Mouse (Mus musculus) ES-E14 (cell line): ENCODE data around the gene Nrl. TPM values are rescaled to one million over a fixed set of nuclear protein-coding genes. Genes with fewer than 3 reads are reported as not detected.

Experiments used
- DNase-seq: peaks from one replicate; pipeline ENCODE4 v3.0.0-alpha.2; 2013; ENCODE audit warnings: low read depth, low spot score
- H3K27ac ChIP-seq: 2 replicates; pipeline ENCODE4 v1.5.1; 2012; ENCODE audit warnings: low read depth, mild to moderate bottlenecking, low read length, moderate library complexity, mixed read lengths; ENCODE audit not compliant: poor library complexity, insufficient read depth, severe bottlenecking
- H3K36me3 ChIP-seq: 2 replicates; pipeline ENCODE4 v1.6.1; 2012; ENCODE audit warnings: mild to moderate bottlenecking, low read length, moderate library complexity, mixed read lengths; ENCODE audit not compliant: control insufficient read depth, poor library complexity, insufficient read depth, severe bottlenecking
- H3K4me1 ChIP-seq, 2 experiments: fragments of 150-350 bp in 1 of 2; sonication (generic) in 1 of 2; 2 replicates each; pipeline ENCODE4 v1.6.1; 2012; ENCODE audit warnings: low read length in 2 of 2, mild to moderate bottlenecking in 1 of 2, mixed read lengths in 1 of 2; ENCODE audit not compliant: control insufficient read depth in 2 of 2, insufficient read depth in 2 of 2, poor library complexity in 1 of 2
- H3K4me3 ChIP-seq, 2 experiments: fragments of 150-350 bp in 1 of 2; sonication (generic) in 1 of 2; 2 replicates each; pipeline ENCODE4 v1.5.1; 2012; ENCODE audit warnings: low read length in 2 of 2, low read depth in 1 of 2, mild to moderate bottlenecking in 1 of 2, mixed read lengths in 1 of 2; ENCODE audit not compliant: insufficient read depth in 1 of 2, poor library complexity in 1 of 2, severe bottlenecking in 1 of 2
- H3K9ac ChIP-seq: 2 replicates; pipeline ENCODE4 v1.6.1; 2012; ENCODE audit warnings: low read depth, mild to moderate bottlenecking, low read length, mixed read lengths; ENCODE audit not compliant: poor library complexity, insufficient read depth, severe bottlenecking
- H3K9me3 ChIP-seq: fragments of 150-350 bp; sonication (generic); 2 replicates; pipeline ENCODE4 v1.6.1; 2012; ENCODE audit warnings: low read depth, mild to moderate bottlenecking, low read length; ENCODE audit not compliant: control insufficient read depth, insufficient read depth
- CHD2 ChIP-seq: IDR thresholded peaks from 2 replicates; pipeline ENCODE4 v1.6.1; 2014; ENCODE audit warnings: mild to moderate bottlenecking, low read depth, low read length, inconsistent platforms
- HCFC1 ChIP-seq: IDR thresholded peaks from 2 replicates; pipeline ENCODE4 v1.6.1; 2012; ENCODE audit warnings: low read length, inconsistent platforms, borderline replicate concordance; ENCODE audit not compliant: insufficient read depth
- MAFK ChIP-seq: IDR thresholded peaks from 2 replicates; pipeline ENCODE4 v1.6.1; 2014; ENCODE audit warnings: mild to moderate bottlenecking, low read depth, low read length, inconsistent platforms; ENCODE audit not compliant: insufficient read depth
- ZC3H11A ChIP-seq: IDR thresholded peaks from 2 replicates; pipeline ENCODE4 v1.6.1; 2012; ENCODE audit warnings: low read depth, mild to moderate bottlenecking, inconsistent platforms, low read length, borderline replicate concordance
- ZNF384 ChIP-seq: IDR thresholded peaks from 2 replicates; pipeline ENCODE4 v1.6.1; 2012; ENCODE audit warnings: low read depth, low read length, inconsistent platforms
- in situ Hi-C, 2 experiments: fragments of 600-800 bp; cut with MboI; formaldehyde crosslinking; loops; one replicate each; pipeline ENCODE4 v1.15.1; 2025; ENCODE audit warnings: low sequenced_read_pairs in 2 of 2, inconsistent platforms in 1 of 2; ENCODE audit not compliant: unreplicated experiment in 2 of 2
- total RNA-seq: library from RNA; depleted of rRNA; stranded (reverse); fragments of 300-350 nt; gene quantifications from 2 replicates; pipeline ENCODE4 v1.2.3, GENCODE M21; 2012

The Nrl gene
- total RNA-seq, 1 experiment, result not detected

- in situ Hi-C loops, result no loop called here
- Histone ChIP-seq H3K9ac (no peak within 1 kb of the TSS), H3K4me3 (no peak within 1 kb of the TSS), H3K36me3 (no peaks in the 10 kb centered on the region), H3K4me1 (peaks cover 0 to 8% of the 10 kb centered on the region in 2 experiments; a peak in 1 of 4 replicates), H3K9me3 (no peaks in the 10 kb centered on the region), H3K27ac (no peak within 1 kb of the TSS)
- TF ChIP-seq MAFK (no peak), ZNF384 (no peak), CHD2 (no peak), ZC3H11A (no peak), HCFC1 (no peak)
- DNase-seq, result no peak
These were observed 14.6 kb downstream of the Nrl start, which contains the start of gene Cpne6 for GRCm38 (mm10) chr14:55510125-55510731. Gene Cpne6, plus strand, starts transcription at chr14:55510445.

- Histone ChIP-seq H3K9me3 (no peaks in the 10 kb centered on the region), H3K9ac (no peak overlapping the region), H3K4me1 (peaks cover 0 to 8% of the 10 kb centered on the region in 2 experiments; a peak in 1 of 4 replicates), H3K27ac (no peak overlapping the region), H3K4me3 (no peak overlapping the region), H3K36me3 (no peaks in the 10 kb centered on the region)
- no peak for DNase-seq
- in situ Hi-C loops, result no loop called here
- no peak for TF ChIP-seq MAFK
- TF ChIP-seq HCFC1, result no peak
- TF ChIP-seq ZC3H11A, result no peak
- no peak for TF ChIP-seq ZNF384
- TF ChIP-seq CHD2, result no peak
These were observed 15.2 kb downstream of the Nrl start for GRCm38 (mm10) chr14:55509540-55509939.

- no peak for TF ChIP-seq MAFK
- TF ChIP-seq ZC3H11A, result no peak
- TF ChIP-seq CHD2, result no peak
- no peak for TF ChIP-seq ZNF384
- TF ChIP-seq HCFC1, result no peak
- in situ Hi-C loops, result no loop called here
- no peak overlapping the region for H3K27ac ChIP-seq
- peaks cover 0 to 4% of the 10 kb centered on the region in 2 experiments; a peak in 1 of 4 replicates for H3K4me1 ChIP-seq
- no peaks in the 10 kb centered on the region for H3K36me3 ChIP-seq
- H3K4me3 ChIP-seq, result no peak overlapping the region
- DNase-seq, result no peak
- no peaks in the 10 kb centered on the region for H3K9me3 ChIP-seq
- H3K9ac ChIP-seq, result no peak overlapping the region
These were observed 17.0 kb downstream of the Nrl start for GRCm38 (mm10) chr14:55507801-55508200.

GRCm38 (mm10) chr14:55505612-55506011 lies 19.2 kb downstream of the Nrl start:
- no peaks in the 10 kb centered on the region for H3K9me3 ChIP-seq
- DNase-seq, result no peak
- no peak overlapping the region for H3K4me3 ChIP-seq
- H3K9ac ChIP-seq, result no peak overlapping the region
- H3K36me3 ChIP-seq, result no peaks in the 10 kb centered on the region
- in situ Hi-C loops, result no loop called here
- no peak overlapping the region for H3K27ac ChIP-seq
- peaks cover 0 to 4% of the 10 kb centered on the region in 2 experiments; a peak in 1 of 4 replicates for H3K4me1 ChIP-seq
- no peak for TF ChIP-seq ZNF384
- TF ChIP-seq CHD2, result no peak
- TF ChIP-seq MAFK, result no peak
- TF ChIP-seq HCFC1, result no peak
- no peak for TF ChIP-seq ZC3H11A

GRCm38 (mm10) chr14:55497449-55497821 lies 27.3 kb downstream of the Nrl start:
- in situ Hi-C loops, result no loop called here
- no peak for TF ChIP-seq CHD2
- peak; percentile 91 for TF ChIP-seq ZC3H11A
- H3K9ac ChIP-seq, result no peak overlapping the region
- peak; percentile 90 for DNase-seq
- H3K4me3 ChIP-seq, result no peak overlapping the region
- no peaks in the 10 kb centered on the region for H3K36me3 ChIP-seq
- H3K9me3 ChIP-seq, result no peaks in the 10 kb centered on the region
- H3K27ac ChIP-seq, result no peak overlapping the region
- peaks cover 0 to 11% of the 10 kb centered on the region in 2 experiments; a peak in 1 of 4 replicates for H3K4me1 ChIP-seq
